Mouse (Mus musculus): ENCODE data around the gene Zmat3. TPM values are rescaled to one million over a fixed set of nuclear protein-coding genes. Genes with fewer than 3 reads are reported as not detected.

Zmat3 gene
- polyA plus RNA-seq (2012; fragmentation: generic; extraction: Trizol), result 10 to 100 TPM in 1 of 2 experiments, 1 to 10 TPM in 1; 5.1 to 12.4 TPM

DNA sequence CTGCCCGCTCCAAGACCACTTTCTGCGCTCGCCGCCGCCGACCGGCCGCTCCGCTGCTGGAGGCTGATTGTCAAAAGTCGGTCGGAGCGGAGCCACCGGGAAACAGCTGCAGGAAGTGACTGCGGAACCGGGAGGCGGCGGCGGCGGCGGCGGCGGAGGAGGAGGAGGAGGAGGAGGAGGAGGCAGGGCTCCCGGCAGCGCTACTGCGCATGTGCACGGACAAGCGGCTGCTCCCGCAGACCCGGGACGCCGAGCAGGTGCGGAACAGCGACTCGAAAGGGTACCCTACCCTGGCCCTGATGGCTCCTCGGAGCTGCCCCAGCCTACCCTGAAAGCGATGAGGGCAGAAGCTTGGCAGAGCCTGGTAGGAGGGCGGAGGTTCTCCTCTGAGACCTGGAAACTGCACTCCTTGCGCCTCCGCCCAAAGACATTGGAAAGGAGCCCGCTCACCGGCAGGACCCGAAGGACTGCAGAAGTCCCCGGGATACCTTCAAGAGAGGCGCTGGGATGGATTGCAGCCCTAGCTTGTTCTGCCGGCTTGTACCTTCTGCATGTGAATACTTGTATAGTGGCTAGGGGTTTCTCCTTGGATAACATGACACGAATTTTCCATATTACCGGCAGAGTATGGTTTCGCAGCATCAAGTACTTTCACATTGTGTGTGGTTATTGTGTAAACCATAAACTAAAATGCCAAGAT lies at the start of gene Zmat3:
TSS of gene Zmat3 (minus strand) at position 469 of the 700 bp plus-strand sequence.

GRCm38 (mm10) chr3:32397461-32398174 lies 31.8 kb upstream of the Zmat3 start, which contains the start of gene Pik3ca:
Gene Pik3ca, plus strand, starts transcription at chr3:32397671.

Other genes starting within 250 kb of the Zmat3 start
- gene Pik3ca, start 31.7 kb upstream of the Zmat3 start, polyA plus RNA-seq (2012; fragmentation: generic; extraction: Trizol), result 1 to 10 TPM in 1 of 2 experiments, under 1 TPM in 1; 0.51 to 7.6 TPM
- not detected for gene Kcnmb3, start 126.2 kb upstream of the Zmat3 start, polyA plus RNA-seq (2012; fragmentation: generic; extraction: Trizol)
- 10 to 100 TPM in 1 of 2 experiments, 1 to 10 TPM in 1; 2.2 to 14.6 TPM for gene Zfp639, start 144.2 kb upstream of the Zmat3 start, polyA plus RNA-seq (2012; fragmentation: generic; extraction: Trizol)
- 10 to 100 TPM in 1 of 2 experiments, 1 to 10 TPM in 1; 1.1 to 11.0 TPM for gene Mfn1, start 163.5 kb upstream of the Zmat3 start, polyA plus RNA-seq (2012; fragmentation: generic; extraction: Trizol)